Mouse (Mus musculus): Measurements from ENCODE around the gene Abcd4. TPM values are rescaled to one million over a fixed set of nuclear protein-coding genes. Genes with fewer than 3 reads are reported as not detected.

Gene Abcd4
- 6.9 and 10.2 TPM in 2 replicates for polyA plus RNA-seq (2014; fragmentation: Nextera tagmentation; extraction: Ambion mirVana)

DNA sequence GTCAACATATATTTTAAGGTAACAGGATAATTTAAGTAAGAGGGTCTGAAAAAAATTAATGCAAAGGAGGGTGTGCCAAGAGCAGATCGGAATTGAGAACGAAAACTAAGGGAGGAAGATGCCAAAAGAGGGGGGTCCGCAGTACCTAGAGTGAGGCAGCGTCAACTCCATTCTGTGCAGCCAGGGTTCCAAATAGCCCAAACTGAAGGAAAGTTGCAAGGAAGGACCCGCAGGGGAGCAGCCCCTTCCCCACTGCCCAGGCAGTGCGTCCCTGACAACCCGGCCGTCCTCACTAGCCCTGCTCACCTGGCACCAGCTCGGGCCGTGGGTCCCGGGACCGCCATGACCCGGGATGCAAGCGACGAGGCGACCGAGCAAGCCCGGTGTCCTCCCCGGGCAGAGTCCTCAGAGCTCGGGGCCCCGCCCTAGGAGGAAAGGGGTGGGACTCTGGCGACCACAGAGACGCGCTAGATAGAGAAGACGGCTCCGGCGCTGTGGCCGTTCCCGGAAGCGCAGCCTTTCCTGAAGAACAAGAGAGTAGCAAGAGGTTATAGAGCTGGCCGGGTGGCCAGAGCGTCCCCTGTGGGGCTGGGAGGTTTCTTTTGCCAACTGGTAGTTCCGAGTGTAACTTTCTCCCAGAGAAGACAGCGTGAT lies at the start of gene Abcd4:
Gene Abcd4, minus strand, starts transcription at position 437 of the 654 bp plus-strand sequence.
- Histone ChIP-seq H3K4me2 (ENCODE audit: low read depth, low read length) (peak within 1 kb of the TSS; percentile 65), H3K4me3 (ENCODE audit: low read depth, low read length) (peak within 1 kb of the TSS; percentile 83), H3K9me3 (ENCODE audit: control insufficient read depth, low read length) (no peaks in the 10 kb centered on the region), H3K9ac (ENCODE audit: low read depth, low read length) (peak within 1 kb of the TSS; percentile 82), H3K27ac (replicated peaks; ENCODE audit: low read depth, low read length) (peak within 1 kb of the TSS; percentile 65), H3K27me3 (replicated peaks; ENCODE audit: control insufficient read depth, insufficient read depth, low read length) (no peaks in the 10 kb centered on the region), H3K36me3 (ENCODE audit: control insufficient read depth, insufficient read depth, low read length) (peaks cover 14% of the 10 kb centered on the region; the same call in 1 of the 2 replicates), H3K4me1 (ENCODE audit: control insufficient read depth, insufficient read depth, low read length) (no peaks in the 10 kb centered on the region)
- WGBS, result under 1% methylated on average over 33 of the region's 34 CpGs
- ATAC-seq (ENCODE audit: low read depth) (peak; percentile 100), DNase-seq (ENCODE audit: low spot score) (peak; percentile 97)

DNA sequence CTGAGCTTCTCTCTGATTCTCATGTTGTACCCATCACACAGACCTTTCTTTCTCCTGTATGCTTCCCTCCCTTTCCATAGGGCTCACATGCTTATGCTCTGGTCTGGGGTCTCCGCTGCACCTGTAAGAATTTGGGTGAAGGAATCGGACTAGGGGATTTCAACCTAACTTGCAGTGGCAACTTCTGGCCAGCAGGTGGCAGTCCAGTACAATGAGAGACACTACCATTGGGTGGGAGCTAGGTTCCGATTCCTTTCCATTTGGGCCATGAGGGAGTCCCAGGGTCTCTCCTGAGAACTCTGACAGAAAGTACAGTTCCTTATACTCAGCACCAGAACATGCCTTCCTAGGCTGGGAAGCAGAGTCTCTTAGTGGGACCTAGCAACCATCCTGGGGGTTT lies 36.7 kb upstream of the Abcd4 start:
- 18% methylated on average over 3 of the region's 3 CpGs for WGBS

DNA sequence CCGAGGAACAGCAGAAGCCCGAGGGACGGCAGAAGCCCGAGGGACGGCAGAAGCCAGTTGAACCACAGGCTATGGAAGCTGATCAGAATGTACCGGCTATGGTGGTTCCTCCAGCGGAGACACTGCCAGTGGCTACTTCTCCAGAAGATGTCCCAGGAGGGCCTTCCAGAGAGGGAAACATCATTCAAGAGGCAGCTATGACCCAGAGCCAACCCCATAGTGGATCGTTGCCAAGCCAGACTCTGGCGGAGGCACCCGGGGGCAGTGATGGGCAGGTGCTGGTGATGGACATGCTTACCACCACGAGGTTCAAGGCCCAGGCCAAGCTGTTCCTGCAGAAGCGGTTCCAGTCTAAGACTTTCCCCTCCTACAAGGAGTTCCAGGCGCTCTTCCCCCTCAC lies 33.0 kb upstream of the Abcd4 start:
- Histone ChIP-seq H3K4me1 (ENCODE audit: control insufficient read depth, insufficient read depth, low read length) (no peaks in the 10 kb centered on the region), H3K36me3 (ENCODE audit: control insufficient read depth, insufficient read depth, low read length) (no peaks in the 10 kb centered on the region), H3K4me2 (ENCODE audit: low read depth, low read length) (no peak overlapping the region), H3K9me3 (ENCODE audit: control insufficient read depth, low read length) (no peaks in the 10 kb centered on the region), H3K27me3 (replicated peaks; ENCODE audit: control insufficient read depth, insufficient read depth, low read length) (0 out of 2 replicates have a peak, but pooled peaks cover 1% of the 10 kb centered on the region), H3K9ac (ENCODE audit: low read depth, low read length) (no peak overlapping the region), H3K4me3 (ENCODE audit: low read depth, low read length) (no peak overlapping the region), H3K27ac (replicated peaks; ENCODE audit: low read depth, low read length) (no peak overlapping the region)
- ATAC-seq (ENCODE audit: low read depth) (no peak), DNase-seq (ENCODE audit: low spot score) (no peak)
- WGBS, result 83% methylated on average over 13 of the region's 13 CpGs

More for the DNA sequence above, 36.7 kb upstream of the Abcd4 start:
- H3K4me2 ChIP-seq (ENCODE audit: low read depth, low read length), result no peak overlapping the region
- ATAC-seq (ENCODE audit: low read depth) (no peak), DNase-seq (ENCODE audit: low spot score) (peak; percentile 38)
- no peaks in the 10 kb centered on the region for H3K9me3 ChIP-seq (ENCODE audit: control insufficient read depth, low read length)
- no peaks in the 10 kb centered on the region for H3K4me1 ChIP-seq (ENCODE audit: control insufficient read depth, insufficient read depth, low read length)
- no peak overlapping the region for H3K4me3 ChIP-seq (ENCODE audit: low read depth, low read length)
- no peaks in the 10 kb centered on the region for H3K27me3 ChIP-seq (replicated peaks; ENCODE audit: control insufficient read depth, insufficient read depth, low read length)
- no peak overlapping the region for H3K9ac ChIP-seq (ENCODE audit: low read depth, low read length)
- no peak overlapping the region for H3K27ac ChIP-seq (replicated peaks; ENCODE audit: low read depth, low read length)
- H3K36me3 ChIP-seq (ENCODE audit: control insufficient read depth, insufficient read depth, low read length), result no peaks in the 10 kb centered on the region

DNA sequence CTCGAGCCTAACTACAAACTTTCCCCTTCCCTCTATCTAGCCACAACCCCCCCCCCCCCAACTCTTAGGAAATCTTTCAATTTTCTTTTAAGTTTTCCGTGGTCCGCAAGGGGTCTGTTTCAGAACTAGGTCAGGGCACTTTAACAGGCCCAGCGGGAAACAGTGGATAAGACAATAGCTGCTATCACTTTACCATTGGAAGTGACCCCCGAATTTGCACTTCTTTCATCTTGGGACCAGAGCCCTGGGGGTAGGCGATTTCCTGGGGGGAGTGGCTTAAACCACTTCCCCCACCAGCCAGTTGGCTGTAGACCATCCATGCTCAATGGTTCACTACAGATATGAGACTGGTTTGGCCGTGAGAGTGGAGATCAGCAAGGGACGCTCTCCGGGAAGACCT lies 23.4 kb upstream of the Abcd4 start, which contains the start of gene Vrtn:
Gene Vrtn, plus strand, starts transcription at position 366 of the 400 bp plus-strand sequence.
- no peak for ATAC-seq (ENCODE audit: low read depth)
- 4% methylated on average over 9 of the region's 9 CpGs for WGBS

DNA sequence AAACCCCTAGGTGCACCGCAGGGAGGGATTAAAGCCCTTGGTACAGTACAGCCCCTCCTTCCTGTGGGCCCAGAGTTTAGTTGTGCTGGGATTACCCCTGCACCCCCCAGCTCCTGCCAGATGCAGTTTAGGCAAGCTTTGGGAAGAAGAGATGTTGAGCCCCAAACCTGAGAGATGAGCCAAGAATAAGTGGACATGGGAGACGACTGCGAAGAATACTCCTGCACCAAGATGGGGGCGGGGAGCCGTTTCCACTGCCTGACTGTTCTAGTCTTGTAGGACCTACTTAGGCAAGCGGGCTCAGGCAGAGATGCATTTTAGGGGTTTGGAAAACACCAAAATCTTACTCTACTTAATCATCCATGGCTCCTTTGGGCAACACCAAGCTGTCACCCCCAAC lies 23.0 kb upstream of the Abcd4 start:
- Histone ChIP-seq H3K9ac (ENCODE audit: low read depth, low read length) (no peak overlapping the region), H3K36me3 (ENCODE audit: control insufficient read depth, insufficient read depth, low read length) (no peaks in the 10 kb centered on the region), H3K27ac (replicated peaks; ENCODE audit: low read depth, low read length) (no peak overlapping the region), H3K9me3 (ENCODE audit: control insufficient read depth, low read length) (no peaks in the 10 kb centered on the region), H3K4me1 (ENCODE audit: control insufficient read depth, insufficient read depth, low read length) (no peaks in the 10 kb centered on the region), H3K27me3 (replicated peaks; ENCODE audit: control insufficient read depth, insufficient read depth, low read length) (peaks cover 49% of the 10 kb centered on the region), H3K4me2 (ENCODE audit: low read depth, low read length) (no peak overlapping the region), H3K4me3 (ENCODE audit: low read depth, low read length) (no peak overlapping the region)
- 4% methylated on average over 6 of the region's 6 CpGs for WGBS
- DNase-seq (ENCODE audit: low spot score), result no peak
- ATAC-seq (ENCODE audit: low read depth), result no peak

More for the DNA sequence above, 23.4 kb upstream of the Abcd4 start, which contains the start of gene Vrtn:
- Histone ChIP-seq H3K9ac (ENCODE audit: low read depth, low read length) (no peak within 1 kb of the TSS), H3K27ac (replicated peaks; ENCODE audit: low read depth, low read length) (no peak within 1 kb of the TSS), H3K27me3 (replicated peaks; ENCODE audit: control insufficient read depth, insufficient read depth, low read length) (peaks cover 50% of the 10 kb centered on the region), H3K4me1 (ENCODE audit: control insufficient read depth, insufficient read depth, low read length) (no peaks in the 10 kb centered on the region), H3K9me3 (ENCODE audit: control insufficient read depth, low read length) (no peaks in the 10 kb centered on the region), H3K4me3 (ENCODE audit: low read depth, low read length) (no peak within 1 kb of the TSS), H3K4me2 (ENCODE audit: low read depth, low read length) (no peak within 1 kb of the TSS), H3K36me3 (ENCODE audit: control insufficient read depth, insufficient read depth, low read length) (no peaks in the 10 kb centered on the region)
- DNase-seq (ENCODE audit: low spot score), result no peak

DNA sequence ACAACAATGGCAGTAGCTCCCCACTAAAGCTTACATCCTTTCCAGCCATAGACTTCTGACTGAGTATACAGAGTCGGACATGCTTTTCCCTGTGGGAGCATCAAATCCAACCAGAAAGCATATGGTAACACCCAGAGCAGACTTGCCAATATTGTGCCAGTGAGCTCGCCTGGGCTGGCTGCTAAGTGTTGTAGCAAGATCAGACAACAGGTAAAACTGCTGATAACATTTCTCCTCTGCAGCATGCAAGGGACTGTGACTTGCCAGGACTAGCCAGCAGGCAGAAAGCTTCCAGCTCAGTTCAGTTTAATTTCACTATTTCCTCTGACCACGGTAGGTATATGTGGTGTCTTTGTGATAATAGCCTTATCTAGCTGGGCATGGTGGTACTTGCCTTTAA lies 14.7 kb upstream of the Abcd4 start:
- H3K27ac ChIP-seq (replicated peaks; ENCODE audit: low read depth, low read length), result no peak overlapping the region
- H3K4me1 ChIP-seq (ENCODE audit: control insufficient read depth, insufficient read depth, low read length), result no peaks in the 10 kb centered on the region
- no peak overlapping the region for H3K4me2 ChIP-seq (ENCODE audit: low read depth, low read length)
- DNase-seq (ENCODE audit: low spot score), result no peak
- no peak overlapping the region for H3K9ac ChIP-seq (ENCODE audit: low read depth, low read length)
- no peaks in the 10 kb centered on the region for H3K27me3 ChIP-seq (replicated peaks; ENCODE audit: control insufficient read depth, insufficient read depth, low read length)
- no peaks in the 10 kb centered on the region for H3K36me3 ChIP-seq (ENCODE audit: control insufficient read depth, insufficient read depth, low read length)
- 60% methylated on average over 3 of the region's 3 CpGs for WGBS
- no peak for ATAC-seq (ENCODE audit: low read depth)
- no peak overlapping the region for H3K4me3 ChIP-seq (ENCODE audit: low read depth, low read length)
- no peaks in the 10 kb centered on the region for H3K9me3 ChIP-seq (ENCODE audit: control insufficient read depth, low read length)

DNA sequence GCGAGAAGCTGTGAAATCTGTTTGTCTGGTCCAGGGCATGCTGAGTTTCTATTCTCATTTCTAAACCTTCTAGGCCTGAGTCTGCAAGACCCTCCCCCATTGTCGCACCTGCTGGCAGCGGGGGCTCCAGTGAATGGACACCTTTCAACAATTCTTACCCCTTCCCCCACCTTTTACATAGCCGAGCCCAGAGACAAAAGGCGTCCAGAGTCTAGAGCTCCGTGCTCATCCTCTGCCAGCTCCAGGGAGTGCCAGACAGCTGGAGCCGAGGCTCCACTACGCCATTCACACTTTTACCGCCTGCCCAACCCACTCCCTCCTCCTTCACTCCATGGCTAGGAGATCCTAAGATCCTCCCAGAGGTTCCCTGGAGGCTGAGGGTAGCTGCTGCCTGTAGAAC lies 7.9 kb upstream of the Abcd4 start:
- Histone ChIP-seq H3K36me3 (ENCODE audit: control insufficient read depth, insufficient read depth, low read length) (no peaks in the 10 kb centered on the region), H3K27me3 (replicated peaks; ENCODE audit: control insufficient read depth, insufficient read depth, low read length) (peaks cover 26% of the 10 kb centered on the region), H3K27ac (replicated peaks; ENCODE audit: low read depth, low read length) (no peak overlapping the region), H3K9ac (ENCODE audit: low read depth, low read length) (no peak overlapping the region), H3K4me1 (ENCODE audit: control insufficient read depth, insufficient read depth, low read length) (no peaks in the 10 kb centered on the region), H3K4me3 (ENCODE audit: low read depth, low read length) (no peak overlapping the region), H3K9me3 (ENCODE audit: control insufficient read depth, low read length) (no peaks in the 10 kb centered on the region), H3K4me2 (ENCODE audit: low read depth, low read length) (0 out of 2 replicates have a peak overlapping the region, but pooled peaks have one; percentile 13)
- no peak for DNase-seq (ENCODE audit: low spot score)
- ATAC-seq (ENCODE audit: low read depth), result no peak
- 4% methylated on average over 9 of the region's 9 CpGs for WGBS

DNA sequence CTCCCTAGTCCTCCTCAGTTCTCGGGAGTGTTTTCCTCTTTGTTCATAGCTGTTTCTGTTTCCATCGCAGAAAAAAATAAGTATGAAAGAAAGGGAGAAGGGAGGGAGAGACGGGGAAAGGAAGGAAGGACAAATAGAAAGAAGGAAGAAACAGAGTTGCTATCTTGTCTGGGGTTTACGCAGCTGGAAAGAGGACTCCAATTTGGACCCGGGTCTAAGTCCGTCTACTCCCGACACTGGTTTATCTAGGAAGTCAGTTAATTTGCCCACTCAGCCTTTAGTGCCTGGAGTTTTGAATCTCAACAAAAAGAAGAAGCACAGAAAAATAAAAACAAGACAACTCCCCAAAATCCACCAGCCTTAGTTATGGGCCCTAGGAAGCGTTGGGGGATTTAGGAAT lies 7.4 kb upstream of the Abcd4 start:
- Histone ChIP-seq H3K4me1 (ENCODE audit: control insufficient read depth, insufficient read depth, low read length) (no peaks in the 10 kb centered on the region), H3K9ac (ENCODE audit: low read depth, low read length) (no peak overlapping the region), H3K4me2 (ENCODE audit: low read depth, low read length) (no peak overlapping the region), H3K36me3 (ENCODE audit: control insufficient read depth, insufficient read depth, low read length) (no peaks in the 10 kb centered on the region), H3K9me3 (ENCODE audit: control insufficient read depth, low read length) (no peaks in the 10 kb centered on the region), H3K4me3 (ENCODE audit: low read depth, low read length) (no peak overlapping the region), H3K27ac (replicated peaks; ENCODE audit: low read depth, low read length) (no peak overlapping the region), H3K27me3 (replicated peaks; ENCODE audit: control insufficient read depth, insufficient read depth, low read length) (peaks cover 26% of the 10 kb centered on the region)
- ATAC-seq (ENCODE audit: low read depth) (no peak), DNase-seq (ENCODE audit: low spot score) (no peak)
- 20% methylated on average over 8 of the region's 8 CpGs for WGBS

DNA sequence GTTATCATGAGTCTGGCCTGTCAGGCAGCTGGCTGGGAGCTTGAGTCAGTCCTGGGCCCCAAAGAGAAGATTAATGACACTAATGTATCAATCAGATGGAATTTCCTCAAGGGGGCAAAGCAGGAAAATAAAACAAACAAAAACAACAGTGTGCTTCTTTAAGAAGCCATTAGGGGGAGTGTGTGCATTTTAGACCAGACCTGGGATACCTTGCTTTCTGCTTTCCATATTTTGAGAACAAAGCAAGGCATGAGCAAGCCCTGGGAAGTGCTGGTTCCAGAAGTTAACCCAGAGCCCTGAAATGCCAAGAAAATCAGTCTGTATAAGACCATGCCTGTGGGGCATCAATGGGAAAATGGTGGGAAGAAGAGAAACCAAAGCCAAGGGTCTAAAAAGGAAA lies 3.8 kb upstream of the Abcd4 start:
- H3K27me3 ChIP-seq (replicated peaks; ENCODE audit: control insufficient read depth, insufficient read depth, low read length), result peaks cover 24% of the 10 kb centered on the region
- H3K9ac ChIP-seq (ENCODE audit: low read depth, low read length), result no peak overlapping the region
- no peak overlapping the region for H3K4me3 ChIP-seq (ENCODE audit: low read depth, low read length)
- H3K9me3 ChIP-seq (ENCODE audit: control insufficient read depth, low read length), result no peaks in the 10 kb centered on the region
- H3K4me2 ChIP-seq (ENCODE audit: low read depth, low read length), result no peak overlapping the region
- ATAC-seq (ENCODE audit: low read depth) (no peak), DNase-seq (ENCODE audit: low spot score) (peak; percentile 13)
- H3K4me1 ChIP-seq (ENCODE audit: control insufficient read depth, insufficient read depth, low read length), result no peaks in the 10 kb centered on the region
- no peaks in the 10 kb centered on the region for H3K36me3 ChIP-seq (ENCODE audit: control insufficient read depth, insufficient read depth, low read length)
- no peak overlapping the region for H3K27ac ChIP-seq (replicated peaks; ENCODE audit: low read depth, low read length)

All from embryonic facial prominence, embryonic 14.5 days (tissue).